Mouse (Mus musculus) MEL (cell line): ENCODE results near the gene Gria1. TPM values are rescaled to one million over a fixed set of nuclear protein-coding genes. Genes with fewer than 3 reads are reported as not detected.

Experiments used
- DNase-seq: peaks from one replicate; pipeline ENCODE4 v3.0.0; 2011; ENCODE audit warnings: low read depth, low spot score
- H3K27ac ChIP-seq: 2 replicates; pipeline ENCODE4 v1.5.1; 2012; ENCODE audit warnings: low read depth, mild to moderate bottlenecking, control low read depth, low read length, moderate library complexity; ENCODE audit not compliant: control insufficient read depth
- H3K27me3 ChIP-seq, 2 experiments: fragments of 150-350 bp in 1 of 2; sonication (generic) in 1 of 2; 2 replicates each; pipeline ENCODE4 v1.6.1; 2012; ENCODE audit warnings: low read length in 2 of 2, mild to moderate bottlenecking in 2 of 2, improper control_type of control experiment in 1 of 2, moderate library complexity in 1 of 2; ENCODE audit not compliant: insufficient read depth in 2 of 2, control insufficient read depth in 1 of 2
- H3K36me3 ChIP-seq, 2 experiments: 2 replicates each; pipeline ENCODE4 v1.6.1; 2012 to 2014; ENCODE audit warnings: low read length in 2 of 2, improper control_type of control experiment in 1 of 2, inconsistent platforms in 1 of 2, mild to moderate bottlenecking in 1 of 2; ENCODE audit not compliant: insufficient read depth in 2 of 2, control insufficient read depth in 1 of 2
- H3K4me1 ChIP-seq, 2 experiments: fragments of 150-350 bp in 1 of 2; sonication (generic) in 1 of 2; 2 replicates each; pipeline ENCODE4 v1.6.1; 2012; ENCODE audit warnings: low read length in 2 of 2, improper control_type of control experiment in 1 of 2, mild to moderate bottlenecking in 1 of 2; ENCODE audit not compliant: insufficient read depth in 2 of 2, control insufficient read depth in 1 of 2
- H3K4me3 ChIP-seq, 2 experiments: fragments of 150-350 bp in 1 of 2; sonication (generic) in 1 of 2; 2 replicates each; pipeline ENCODE4 v1.5.1; 2012; ENCODE audit warnings: low read depth in 2 of 2, low read length in 2 of 2, mild to moderate bottlenecking in 2 of 2, moderate library complexity in 2 of 2, control low read depth in 1 of 2, improper control_type of control experiment in 1 of 2; ENCODE audit not compliant: control insufficient read depth in 1 of 2, insufficient read depth in 1 of 2
- H3K79me2 ChIP-seq: 2 replicates; pipeline ENCODE4 v1.6.1; 2012; ENCODE audit warnings: mild to moderate bottlenecking, low read length, moderate library complexity; ENCODE audit not compliant: control insufficient read depth, poor library complexity, insufficient read depth
- H3K9ac ChIP-seq: 2 replicates; pipeline ENCODE4 v1.6.1; 2012; ENCODE audit warnings: low read depth, mild to moderate bottlenecking, control low read depth, low read length, moderate library complexity; ENCODE audit not compliant: control insufficient read depth, poor library complexity, severe bottlenecking
- H3K9me3 ChIP-seq: fragments of 150-350 bp; sonication (generic); replicated peaks from 2 replicates; pipeline ENCODE4 v1.6.1; 2012; ENCODE audit warnings: mild to moderate bottlenecking, low read length, improper control_type of control experiment, moderate library complexity; ENCODE audit not compliant: insufficient read depth
- CHD1 ChIP-seq: IDR thresholded peaks from 2 replicates; pipeline ENCODE4 v1.6.1; 2012; ENCODE audit warnings: low read depth, mild to moderate bottlenecking, inconsistent platforms, low read length, improper control_type of control experiment
- CHD2 ChIP-seq: IDR thresholded peaks from 2 replicates; pipeline ENCODE4 v1.6.1; 2011; ENCODE audit warnings: low read length, improper control_type of control experiment
- ELF1 ChIP-seq: IDR thresholded peaks from 2 replicates; pipeline ENCODE4 v1.6.1; 2014; ENCODE audit warnings: low read depth, mild to moderate bottlenecking, inconsistent platforms, low read length, improper control_type of control experiment, moderate library complexity
- ETS1 ChIP-seq: IDR thresholded peaks from 2 replicates; pipeline ENCODE4 v1.6.1; 2012; ENCODE audit warnings: low read depth, mild to moderate bottlenecking, inconsistent platforms, low read length, improper control_type of control experiment, moderate library complexity
- MAX ChIP-seq: IDR thresholded peaks from 2 replicates; pipeline ENCODE4 v1.6.1; 2011; ENCODE audit warnings: low read length, improper control_type of control experiment
- MEF2A ChIP-seq: IDR thresholded peaks from 2 replicates; pipeline ENCODE4 v1.6.1; 2014; ENCODE audit warnings: low read depth, mild to moderate bottlenecking, inconsistent platforms, low read length, improper control_type of control experiment; ENCODE audit not compliant: poor library complexity, insufficient replicate concordance, severe bottlenecking; ENCODE audit errors: extremely low read depth
- MYB ChIP-seq: IDR thresholded peaks from 2 replicates; pipeline ENCODE4 v1.6.1; 2011; ENCODE audit warnings: mild to moderate bottlenecking, low read depth, low read length, improper control_type of control experiment
- MYC ChIP-seq: IDR thresholded peaks from 2 replicates; pipeline ENCODE4 v1.6.1; 2011; ENCODE audit warnings: low read depth, mild to moderate bottlenecking, low read length, improper control_type of control experiment, moderate library complexity
- NELFE ChIP-seq: IDR thresholded peaks from 2 replicates; pipeline ENCODE4 v1.6.1; 2011; ENCODE audit warnings: low read depth, low read length, improper control_type of control experiment
- NRF1 ChIP-seq: IDR thresholded peaks from 2 replicates; pipeline ENCODE4 v1.6.1; 2014; ENCODE audit warnings: low read depth, mild to moderate bottlenecking, inconsistent platforms, low read length, improper control_type of control experiment, moderate library complexity; ENCODE audit not compliant: poor library complexity, insufficient read depth, severe bottlenecking
- RAD21 ChIP-seq: IDR thresholded peaks from 2 replicates; pipeline ENCODE4 v1.6.1; 2011; ENCODE audit warnings: mild to moderate bottlenecking, low read depth, low read length, improper control_type of control experiment
- SMC3 ChIP-seq: IDR thresholded peaks from 2 replicates; pipeline ENCODE4 v1.6.1; 2011; ENCODE audit warnings: low read depth, low read length, improper control_type of control experiment
- TAL1 ChIP-seq: IDR thresholded peaks from 2 replicates; pipeline ENCODE4 v1.6.1; 2012; ENCODE audit warnings: mild to moderate bottlenecking, inconsistent platforms, low read length, moderate library complexity, mixed read lengths
- TBP ChIP-seq: IDR thresholded peaks from 2 replicates; pipeline ENCODE4 v1.8.0; 2011; ENCODE audit warnings: low read depth, low read length, improper control_type of control experiment
- USF2 ChIP-seq, 2 experiments: IDR thresholded peaks; 2 replicates each; pipeline ENCODE4 v1.6.1; 2011 to 2012; ENCODE audit warnings: improper control_type of control experiment in 2 of 2, low read length in 2 of 2, borderline replicate concordance in 1 of 2, inconsistent platforms in 1 of 2, low read depth in 1 of 2, mild to moderate bottlenecking in 1 of 2; ENCODE audit not compliant: insufficient read depth in 1 of 2
- ZC3H11A ChIP-seq: IDR thresholded peaks from 2 replicates; pipeline ENCODE4 v1.6.1; 2012; ENCODE audit warnings: low read depth, mild to moderate bottlenecking, inconsistent platforms, low read length, improper control_type of control experiment
- ZKSCAN1 ChIP-seq: IDR thresholded peaks from 2 replicates; pipeline ENCODE4 v1.6.1; 2012; ENCODE audit warnings: low read depth, mild to moderate bottlenecking, inconsistent platforms, low read length, improper control_type of control experiment, moderate library complexity
- ZMIZ1 ChIP-seq: IDR thresholded peaks from 2 replicates; pipeline ENCODE4 v1.6.1; 2012; ENCODE audit warnings: low read depth, mild to moderate bottlenecking, inconsistent platforms, low read length, improper control_type of control experiment, moderate library complexity
- ZNF384 ChIP-seq: IDR thresholded peaks from 2 replicates; pipeline ENCODE4 v1.6.1; 2012; ENCODE audit warnings: low read depth, mild to moderate bottlenecking, inconsistent platforms, low read length, improper control_type of control experiment
- polyA plus RNA-seq, 2 experiments: library from polyadenylated mRNA; stranded (reverse) in 1 of 2; unstranded in 1 of 2; fragments of >175 nt in 1 of 2; fragments of >200 nt in 1 of 2; gene quantifications; 2 replicates each; pipeline versions ENCODE4 v1.2.1 to v1.2.4; 2012; ENCODE audit warnings: low replicate concordance in 2 of 2, low read depth in 1 of 2; ENCODE audit not compliant: insufficient read length in 2 of 2, insufficient read depth in 1 of 2, missing spikeins in 1 of 2
- total RNA-seq: library from RNA; depleted of rRNA; stranded (reverse); fragments of 300-350 nt; gene quantifications from 2 replicates; pipeline ENCODE4 v1.2.3, GENCODE M21; 2012

Gria1 gene
- total and polyA plus RNA-seq, 3 experiments = not detected

DNA sequence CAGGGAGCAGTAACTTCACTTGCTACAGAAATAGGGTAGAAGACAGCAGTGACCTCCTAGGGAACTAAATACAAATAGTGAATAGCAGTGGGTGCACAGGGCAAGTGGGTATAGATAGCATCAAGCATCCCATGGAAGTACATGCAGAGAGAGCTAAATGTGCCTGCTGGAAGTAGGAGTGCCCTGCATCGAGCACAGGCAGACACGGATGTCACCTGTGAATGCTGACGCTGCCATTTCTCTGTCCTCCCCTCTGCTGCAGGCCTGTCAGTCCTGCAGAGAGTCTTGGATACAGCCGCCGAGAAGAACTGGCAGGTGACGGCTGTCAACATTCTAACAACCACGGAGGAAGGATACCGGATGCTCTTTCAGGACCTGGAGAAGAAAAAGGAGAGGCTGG is 178.2 kb downstream of the Gria1 start:
- Histone ChIP-seq H3K27ac (no peak overlapping the region), H3K27me3 (no peaks in the 10 kb centered on the region; a peak in 1 of 4 replicates), H3K9ac (no peak overlapping the region), H3K4me1 (no peaks in the 10 kb centered on the region), H3K9me3 (no peaks in the 10 kb centered on the region), H3K36me3 (no peaks in the 10 kb centered on the region), H3K79me2 (no peaks in the 10 kb centered on the region), H3K4me3 (no peak overlapping the region)
- TF ChIP-seq ZMIZ1 (no peak), MAX (no peak), ETS1 (no peak), MYC (no peak)
- DNase-seq = no peak

DNA sequence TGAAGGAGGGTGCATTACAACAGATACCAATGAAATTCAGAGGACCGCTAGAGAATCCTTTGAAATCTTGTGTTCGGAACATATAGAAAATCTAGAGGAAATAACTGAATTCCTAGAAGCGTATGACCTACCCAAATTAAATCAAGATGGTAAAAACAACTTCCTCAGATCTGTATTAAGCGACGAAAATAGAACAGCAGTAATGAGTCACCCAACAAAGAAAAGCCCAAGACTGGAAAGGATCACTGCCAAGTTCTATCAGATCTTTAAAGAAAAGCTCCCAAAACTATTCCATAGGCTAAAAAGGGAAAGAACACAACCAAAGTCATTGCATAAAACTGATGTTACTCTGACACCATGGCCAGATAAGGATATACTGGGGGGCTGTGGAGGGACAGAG is 183.6 kb downstream of the Gria1 start:
- Histone ChIP-seq H3K4me3 (no peak overlapping the region), H3K4me1 (no peaks in the 10 kb centered on the region), H3K9me3 (no peaks in the 10 kb centered on the region), H3K79me2 (no peaks in the 10 kb centered on the region), H3K27ac (no peak overlapping the region), H3K9ac (no peak overlapping the region), H3K27me3 (no peaks in the 10 kb centered on the region), H3K36me3 (no peaks in the 10 kb centered on the region)
- TF ChIP-seq TAL1 (no peak), MYC (no peak), CHD2 (no peak)
- no peak for DNase-seq

DNA sequence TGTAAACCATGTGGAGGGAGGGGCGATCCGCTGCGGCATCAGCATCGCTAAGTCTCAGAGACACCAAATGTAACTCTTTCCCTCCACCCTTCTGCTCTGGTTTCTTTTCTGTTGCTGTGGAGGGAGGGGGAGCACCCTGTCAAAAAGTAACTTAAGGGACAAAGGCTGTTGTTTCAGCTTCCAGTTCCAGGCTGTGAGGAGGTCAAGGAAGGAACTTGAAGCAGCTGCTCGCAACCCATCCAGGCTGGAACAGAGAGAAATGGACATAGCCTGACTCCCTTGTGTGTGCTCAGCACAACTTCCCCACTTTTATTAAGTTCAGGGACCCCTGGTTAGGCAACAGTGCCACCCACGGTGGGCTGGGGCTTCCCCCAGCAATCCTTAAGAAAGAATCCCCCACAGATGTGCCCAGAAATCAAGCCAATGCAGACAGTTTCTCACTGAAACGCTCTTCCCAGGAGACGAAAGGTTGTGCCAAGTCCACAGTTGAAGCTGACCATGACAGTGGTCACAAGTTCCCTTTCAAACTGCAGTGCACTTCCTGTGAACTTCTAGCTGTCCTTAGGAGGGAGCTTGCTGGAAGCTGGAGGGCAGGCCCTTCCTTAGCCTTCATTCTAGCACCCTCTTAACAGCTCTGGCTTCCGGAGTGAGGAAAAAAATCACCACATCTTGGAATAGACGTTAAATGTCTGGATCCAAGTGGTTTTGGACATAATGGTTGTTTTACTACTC is 190.2 kb downstream of the Gria1 start:
- H3K9ac ChIP-seq = no peak overlapping the region
- no peaks in the 10 kb centered on the region for H3K27me3 ChIP-seq
- H3K79me2 ChIP-seq = no peaks in the 10 kb centered on the region
- no peak for DNase-seq
- no peak for TF ChIP-seq ELF1
- no peak for TF ChIP-seq ZKSCAN1
- no peak for TF ChIP-seq MAX
- H3K4me3 ChIP-seq = no peak overlapping the region
- no peaks in the 10 kb centered on the region for H3K9me3 ChIP-seq
- no peaks in the 10 kb centered on the region for H3K4me1 ChIP-seq
- no peak overlapping the region for H3K27ac ChIP-seq
- no peaks in the 10 kb centered on the region for H3K36me3 ChIP-seq

DNA sequence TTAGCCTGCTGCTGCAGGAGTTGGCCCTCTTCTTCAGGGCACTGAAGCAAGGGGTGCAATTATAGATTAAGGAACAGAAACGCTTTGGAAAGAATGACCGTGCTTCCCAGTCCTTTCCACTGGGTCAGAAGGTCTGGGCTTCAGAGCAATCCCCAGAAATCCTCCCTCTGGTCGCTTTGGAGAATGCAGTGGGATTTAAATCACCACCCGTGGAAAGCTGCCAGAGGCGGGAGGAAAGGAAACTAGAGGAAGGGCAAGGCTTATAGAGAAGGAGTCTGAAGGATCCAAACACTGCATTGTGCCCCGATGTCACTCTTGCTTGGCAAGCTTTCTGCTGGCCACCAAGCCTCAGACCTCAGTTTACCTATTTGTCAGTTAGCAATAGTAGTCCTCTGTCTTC is 193.2 kb downstream of the Gria1 start:
- H3K36me3 ChIP-seq = no peaks in the 10 kb centered on the region
- H3K79me2 ChIP-seq = no peaks in the 10 kb centered on the region
- DNase-seq = no peak
- no peaks in the 10 kb centered on the region for H3K9me3 ChIP-seq
- TF ChIP-seq TBP (no peak), MEF2A (no peak), TAL1 (no peak), USF2 (IDR thresholded peaks at IDR 0.05; ENCODE audit: borderline replicate concordance in 1 of 2, insufficient read depth in 1 of 2, low read depth in 1 of 2, low read length in 2 of 2) (no peak), MYB (no peak), MYC (no peak), SMC3 (no peak), NELFE (no peak), NRF1 (no peak), ZNF384 (no peak), ZC3H11A (no peak), CHD2 (no peak), RAD21 (no peak), CHD1 (no peak)
- TF ChIP-seq, all 39 proteins: peak for 0
- H3K9ac ChIP-seq = no peak overlapping the region
- H3K27ac ChIP-seq = no peak overlapping the region
- H3K27me3 ChIP-seq = no peaks in the 10 kb centered on the region
- no peaks in the 10 kb centered on the region for H3K4me1 ChIP-seq
- no peak overlapping the region for H3K4me3 ChIP-seq
